In the genomic region with DNA sequence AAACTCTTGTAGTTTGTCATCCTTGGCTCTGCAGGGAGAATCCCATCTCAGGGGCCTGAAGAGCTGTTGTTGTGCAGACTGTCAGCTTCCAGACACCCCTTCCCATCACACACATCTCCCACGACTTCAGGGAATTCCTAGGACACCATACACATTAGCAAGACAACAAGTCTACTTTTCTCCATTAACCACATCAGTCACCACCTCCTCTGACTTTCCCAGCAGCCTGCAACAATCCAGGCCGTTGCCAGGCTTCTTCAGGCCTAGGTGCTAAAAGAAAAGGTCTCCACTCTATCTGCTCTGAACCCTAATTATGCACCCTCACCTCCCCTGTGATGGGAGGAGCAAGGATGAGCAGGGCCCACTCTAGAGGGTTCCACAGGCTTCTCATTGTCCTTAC, we compare ENCODE assay signal across 16 mouse cellular contexts.
"Had no signal": no experiment of that assay in that cellular context is flagged by ENCODE, and none has a peak within 500 bp of the region (broad histone marks: within the 10 kb centered on the region; RNA-seq: fewer than 3 reads in every experiment).

No protein-coding gene starts in this region.

- H3K4me3 ChIP-seq: neural tube, embryonic 13.5 days; neural tube, embryonic 15.5 days; stomach, embryonic 15.5 days had no signal

- H3K27me3 ChIP-seq: neural tube, embryonic 13.5 days; neural tube, embryonic 15.5 days; stomach, embryonic 15.5 days had no signal

- H3K9ac ChIP-seq: neural tube, embryonic 13.5 days; neural tube, embryonic 15.5 days; stomach, embryonic 15.5 days had no signal

- H3K9me3 ChIP-seq: neural tube, embryonic 13.5 days; neural tube, embryonic 15.5 days; stomach, embryonic 15.5 days had no signal

- H3K4me2 ChIP-seq: neural tube, embryonic 13.5 days; neural tube, embryonic 15.5 days; stomach, embryonic 15.5 days had no signal

- H3K36me3 ChIP-seq: neural tube, embryonic 13.5 days; neural tube, embryonic 15.5 days; stomach, embryonic 15.5 days had no signal

- DNase-seq: retina, postnatal 1 day; right cerebral cortex, adult 18-20 months; right cerebral cortex, postnatal 14 days; right cerebral cortex, postnatal 25 days; right cerebral cortex, postnatal 4 days; spleen, adult 18-20 months; thymus, adult 18-20 months; thymus, adult 2 months; thymus, postnatal 14 days; thymus, postnatal 25 days; thymus, postnatal 36 days; thymus, postnatal 4 days had no signal

- H3K27ac ChIP-seq: neural tube, embryonic 13.5 days; neural tube, embryonic 15.5 days; stomach, embryonic 15.5 days; stomach, postnatal 0 days had no signal
